Mouse (Mus musculus): Measurements from ENCODE around the gene Gm49322. TPM values are rescaled to one million over a fixed set of nuclear protein-coding genes. Genes with fewer than 3 reads are reported as not detected.
A peak's percentile ranks its signal among the peaks of the same experiment; 100 is the strongest.

Gm49322 gene
- polyA plus RNA-seq, 1 experiment from 2014 or later: 1.5 TPM

GRCm38 (mm10) chr10:80578131-80578750 is 27.6 kb upstream of the Gm49322 start:
- WGBS (ENCODE audit: insufficient replicate concordance): under 1% methylated on average over 29 of the region's 29 CpGs
- peak overlapping the region; percentile 60 for H3K9ac ChIP-seq (ENCODE audit: low read depth, low read length)
- 0 out of 2 replicates have a peak, but pooled peaks cover under 1% of the 10 kb centered on the region for H3K36me3 ChIP-seq (ENCODE audit: control insufficient read depth, insufficient read depth)
- H3K4me1 ChIP-seq (ENCODE audit: control insufficient read depth, low read depth, low read length): peaks cover 50% of the 10 kb centered on the region
- no peaks in the 10 kb centered on the region for H3K27me3 ChIP-seq (ENCODE audit: control insufficient read depth, insufficient read depth, low read depth, low read length)
- no peaks in the 10 kb centered on the region for H3K9me3 ChIP-seq (replicated peaks; ENCODE audit: control insufficient read depth, low read length)
- peak; percentile 47 for ATAC-seq (ENCODE audit: low read depth)
- H3K27ac ChIP-seq (ENCODE audit: low read length): peak overlapping the region; percentile 98
- peak overlapping the region; percentile 96 for H3K4me2 ChIP-seq (ENCODE audit: low read depth, low read length)
- H3K4me3 ChIP-seq (ENCODE audit: low read depth, low read length): peak overlapping the region; percentile 85

- peak overlapping the region; percentile 96 for H3K4me2 ChIP-seq (ENCODE audit: low read depth, low read length)
- no peaks in the 10 kb centered on the region for H3K9me3 ChIP-seq (replicated peaks; ENCODE audit: control insufficient read depth, low read length)
- peak overlapping the region; percentile 60 for H3K9ac ChIP-seq (ENCODE audit: low read depth, low read length)
- 6% methylated on average over 8 of the region's 8 CpGs for WGBS (ENCODE audit: insufficient replicate concordance)
- H3K36me3 ChIP-seq (ENCODE audit: control insufficient read depth, insufficient read depth): peaks cover 5% of the 10 kb centered on the region; the same call in 1 of the 2 replicates
- H3K27me3 ChIP-seq (ENCODE audit: control insufficient read depth, insufficient read depth, low read depth, low read length): no peaks in the 10 kb centered on the region
- H3K27ac ChIP-seq (ENCODE audit: low read length): peak overlapping the region; percentile 98
- H3K4me3 ChIP-seq (ENCODE audit: low read depth, low read length): peak overlapping the region; percentile 85
- peak; percentile 25 for ATAC-seq (ENCODE audit: low read depth)
- H3K4me1 ChIP-seq (ENCODE audit: control insufficient read depth, low read depth, low read length): peaks cover 46% of the 10 kb centered on the region
Measured at GRCm38 (mm10) chr10:80578911-80579310, 26.9 kb upstream of the Gm49322 start.

GRCm38 (mm10) chr10:80583047-80583446 is 22.8 kb upstream of the Gm49322 start:
- no peak overlapping the region for H3K9ac ChIP-seq (ENCODE audit: low read depth, low read length)
- WGBS (ENCODE audit: insufficient replicate concordance): 77% methylated on average over 5 of the region's 5 CpGs
- H3K27ac ChIP-seq (ENCODE audit: low read length): no peak overlapping the region
- H3K4me2 ChIP-seq (ENCODE audit: low read depth, low read length): no peak overlapping the region
- H3K4me1 ChIP-seq (ENCODE audit: control insufficient read depth, low read depth, low read length): peaks cover 44% of the 10 kb centered on the region
- no peak for ATAC-seq (ENCODE audit: low read depth)
- no peak overlapping the region for H3K4me3 ChIP-seq (ENCODE audit: low read depth, low read length)
- H3K9me3 ChIP-seq (replicated peaks; ENCODE audit: control insufficient read depth, low read length): no peaks in the 10 kb centered on the region
- no peaks in the 10 kb centered on the region for H3K27me3 ChIP-seq (ENCODE audit: control insufficient read depth, insufficient read depth, low read depth, low read length)
- peaks cover 10% of the 10 kb centered on the region for H3K36me3 ChIP-seq (ENCODE audit: control insufficient read depth, insufficient read depth)

- Histone ChIP-seq H3K27ac (ENCODE audit: low read length) (peak overlapping the region; percentile 50), H3K4me1 (ENCODE audit: control insufficient read depth, low read depth, low read length) (peaks cover 44% of the 10 kb centered on the region), H3K4me3 (ENCODE audit: low read depth, low read length) (no peak overlapping the region), H3K9me3 (replicated peaks; ENCODE audit: control insufficient read depth, low read length) (no peaks in the 10 kb centered on the region), H3K9ac (ENCODE audit: low read depth, low read length) (no peak overlapping the region), H3K4me2 (ENCODE audit: low read depth, low read length) (no peak overlapping the region), H3K27me3 (ENCODE audit: control insufficient read depth, insufficient read depth, low read depth, low read length) (no peaks in the 10 kb centered on the region), H3K36me3 (ENCODE audit: control insufficient read depth, insufficient read depth) (peaks cover 10% of the 10 kb centered on the region)
- 57% methylated on average over 12 of the region's 12 CpGs for WGBS (ENCODE audit: insufficient replicate concordance)
- no peak for ATAC-seq (ENCODE audit: low read depth)
Measured at GRCm38 (mm10) chr10:80584045-80584488, 21.8 kb upstream of the Gm49322 start.

- 64% methylated on average over 12 of the region's 12 CpGs for WGBS (ENCODE audit: insufficient replicate concordance)
- Histone ChIP-seq H3K9ac (ENCODE audit: low read depth, low read length) (no peak overlapping the region), H3K4me3 (ENCODE audit: low read depth, low read length) (no peak overlapping the region), H3K4me2 (ENCODE audit: low read depth, low read length) (no peak overlapping the region), H3K36me3 (ENCODE audit: control insufficient read depth, insufficient read depth) (peaks cover 10% of the 10 kb centered on the region), H3K27ac (ENCODE audit: low read length) (peak overlapping the region; percentile 50), H3K27me3 (ENCODE audit: control insufficient read depth, insufficient read depth, low read depth, low read length) (no peaks in the 10 kb centered on the region), H3K9me3 (replicated peaks; ENCODE audit: control insufficient read depth, low read length) (no peaks in the 10 kb centered on the region), H3K4me1 (ENCODE audit: control insufficient read depth, low read depth, low read length) (peaks cover 43% of the 10 kb centered on the region)
- ATAC-seq (ENCODE audit: low read depth): peak; percentile 9; the same call in 1 of the 2 replicates
Measured at GRCm38 (mm10) chr10:80584642-80585552, 20.9 kb upstream of the Gm49322 start.

GRCm38 (mm10) chr10:80585581-80585980 is 20.2 kb upstream of the Gm49322 start:
- Histone ChIP-seq H3K4me3 (ENCODE audit: low read depth, low read length) (no peak overlapping the region), H3K36me3 (ENCODE audit: control insufficient read depth, insufficient read depth) (peaks cover 10% of the 10 kb centered on the region), H3K27me3 (ENCODE audit: control insufficient read depth, insufficient read depth, low read depth, low read length) (no peaks in the 10 kb centered on the region), H3K4me1 (ENCODE audit: control insufficient read depth, low read depth, low read length) (peaks cover 45% of the 10 kb centered on the region), H3K9me3 (replicated peaks; ENCODE audit: control insufficient read depth, low read length) (no peaks in the 10 kb centered on the region), H3K4me2 (ENCODE audit: low read depth, low read length) (no peak overlapping the region), H3K27ac (ENCODE audit: low read length) (peak overlapping the region; percentile 31; the same call in 1 of the 2 replicates), H3K9ac (ENCODE audit: low read depth, low read length) (no peak overlapping the region)
- ATAC-seq (ENCODE audit: low read depth): no peak
- 84% methylated on average over 8 of the region's 8 CpGs for WGBS (ENCODE audit: insufficient replicate concordance)

- no peak overlapping the region for H3K9ac ChIP-seq (ENCODE audit: low read depth, low read length)
- peaks cover 50% of the 10 kb centered on the region for H3K4me1 ChIP-seq (ENCODE audit: control insufficient read depth, low read depth, low read length)
- no peaks in the 10 kb centered on the region for H3K27me3 ChIP-seq (ENCODE audit: control insufficient read depth, insufficient read depth, low read depth, low read length)
- 88% methylated on average over 47 of the region's 51 CpGs for WGBS (ENCODE audit: insufficient replicate concordance)
- no peak for ATAC-seq (ENCODE audit: low read depth)
- H3K27ac ChIP-seq (ENCODE audit: low read length): no peak overlapping the region
- H3K4me2 ChIP-seq (ENCODE audit: low read depth, low read length): no peak overlapping the region
- H3K9me3 ChIP-seq (replicated peaks; ENCODE audit: control insufficient read depth, low read length): no peaks in the 10 kb centered on the region
- H3K4me3 ChIP-seq (ENCODE audit: low read depth, low read length): no peak overlapping the region
- peaks cover 10% of the 10 kb centered on the region for H3K36me3 ChIP-seq (ENCODE audit: control insufficient read depth, insufficient read depth)
Measured at GRCm38 (mm10) chr10:80586407-80587304, 19.2 kb upstream of the Gm49322 start.

- H3K9ac ChIP-seq (ENCODE audit: low read depth, low read length): no peak overlapping the region
- WGBS (ENCODE audit: insufficient replicate concordance): 36% methylated on average over 4 of the region's 4 CpGs
- no peak overlapping the region for H3K27ac ChIP-seq (ENCODE audit: low read length)
Measured at GRCm38 (mm10) chr10:80587305-80587657, 18.5 kb upstream of the Gm49322 start.

More at GRCm38 (mm10) chr10:80587305-80587657, 18.5 kb upstream of the Gm49322 start:
- H3K4me3 ChIP-seq (ENCODE audit: low read depth, low read length): no peak overlapping the region
- H3K4me2 ChIP-seq (ENCODE audit: low read depth, low read length): no peak overlapping the region
- H3K9me3 ChIP-seq (replicated peaks; ENCODE audit: control insufficient read depth, low read length): no peaks in the 10 kb centered on the region
- no peaks in the 10 kb centered on the region for H3K27me3 ChIP-seq (ENCODE audit: control insufficient read depth, insufficient read depth, low read depth, low read length)
- peaks cover 10% of the 10 kb centered on the region for H3K36me3 ChIP-seq (ENCODE audit: control insufficient read depth, insufficient read depth)
- peaks cover 50% of the 10 kb centered on the region for H3K4me1 ChIP-seq (ENCODE audit: control insufficient read depth, low read depth, low read length)
- no peak for ATAC-seq (ENCODE audit: low read depth)

All from liver, embryonic 16.5 days (tissue).